Mouse (Mus musculus) gastrocnemius, adult 2 months (tissue): ENCODE measurements around the gene Trim54. TPM values are rescaled to one million over a fixed set of nuclear protein-coding genes. Genes with fewer than 3 reads are reported as not detected.

ENCODE experiments used
- DNase-seq: peaks from one replicate; pipeline ENCODE4 v3.0.0; 2022
- H3K27ac ChIP-seq: fragments of 200-600 bp; 2 replicates; pipeline ENCODE4 v1.8.1; 2022; ENCODE audit warnings: mild to moderate bottlenecking
- H3K4me3 ChIP-seq: fragments of 200-600 bp; 2 replicates; pipeline ENCODE4 v1.8.1; 2022; ENCODE audit warnings: mild to moderate bottlenecking, moderate library complexity
- CTCF ChIP-seq: fragments of 200-600 bp; IDR thresholded peaks from 2 replicates; pipeline ENCODE4 v1.8.1; 2022; ENCODE audit warnings: antibody characterized with exemption, mild to moderate bottlenecking, moderate library complexity
- intact Hi-C: fragments of 180-260 bp; cut with DNase I; formaldehyde crosslinking; loops from one replicate; pipeline ENCODE4 v1.15.1; 2025
- long read RNA-seq, 2 experiments: library from polyadenylated mRNA; stranded (forward); transcript quantifications; one replicate each; pipeline ENCODE4 v2.0.0; 2021
- total RNA-seq, 2 experiments: library from RNA; stranded (reverse); gene quantifications; 2 replicates each; pipeline ENCODE4 v1.2.3; 2021

Trim54 gene
- total RNA-seq = 100 to 1,000 TPM; 356 to 504 TPM
- long read RNA-seq, experiment 1, transcript Trim54-201 (9 exons, 1,434 nt) = major isoform, 329 of 376 reads
- long read RNA-seq, experiment 1, partial matches to known transcripts = 28 of 376 reads
- long read RNA-seq, experiment 1, other reads (novel, unspliced or antisense) = 18 of 376 reads
- long read RNA-seq, experiment 2, transcript Trim54-201 (9 exons, 1,434 nt) = major isoform, 559 of 614 reads
- long read RNA-seq, experiment 2, partial matches to known transcripts = 25 of 614 reads
- long read RNA-seq, experiment 2, other reads (novel, unspliced or antisense) = 30 of 614 reads

DNA sequence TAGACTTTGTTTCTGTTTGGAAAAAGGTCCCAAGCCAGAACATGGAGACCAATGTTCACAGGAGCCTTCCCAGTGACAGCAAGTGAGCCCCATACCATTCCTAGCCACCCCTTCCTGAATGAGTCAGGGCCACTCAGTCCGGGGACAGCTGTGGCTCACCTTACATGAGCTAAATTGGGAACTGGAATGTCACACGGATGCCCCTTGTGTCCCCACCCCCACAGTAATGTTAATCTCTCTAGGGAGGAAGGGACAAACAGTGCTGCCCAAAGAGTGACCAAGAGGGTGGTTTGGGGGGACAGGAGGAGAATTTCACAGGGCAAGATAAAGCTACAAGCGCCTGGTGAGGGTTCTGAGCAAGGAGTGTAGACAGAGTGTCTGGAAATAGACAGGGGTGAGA lies at the start of gene Trim54:
TSS of gene Trim54 (plus strand) at position 359 of the 400 bp plus-strand sequence.
- peak; percentile 78 for DNase-seq
- intact Hi-C loops = no loop called here
- no peak for TF ChIP-seq CTCF
- H3K4me3 ChIP-seq = peak within 1 kb of the TSS; percentile 83
- H3K27ac ChIP-seq = peak within 1 kb of the TSS; percentile 99

DNA sequence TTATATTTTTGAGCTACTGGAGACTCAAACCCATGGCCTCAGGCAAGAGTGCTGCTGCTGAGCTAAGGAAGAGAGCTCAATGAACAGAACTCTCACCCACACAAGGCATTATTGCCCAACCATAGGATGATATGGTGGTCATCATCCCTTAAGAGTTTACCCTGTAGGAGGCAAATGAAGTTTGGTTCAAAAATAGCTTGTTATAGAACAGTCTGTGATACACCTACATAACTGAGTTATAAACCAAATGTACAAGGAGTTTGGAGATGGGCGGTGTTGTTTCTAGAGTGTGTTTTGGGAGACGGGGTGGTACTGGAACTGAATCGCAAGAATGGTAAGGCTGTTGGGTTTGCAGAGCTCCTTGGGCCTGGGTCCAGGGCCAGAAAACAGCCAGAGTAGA lies 46.7 kb upstream of the Trim54 start:
- no peak for TF ChIP-seq CTCF
- intact Hi-C loops = no loop called here
- DNase-seq = no peak
- no peak overlapping the region for H3K4me3 ChIP-seq
- no peak overlapping the region for H3K27ac ChIP-seq

DNA sequence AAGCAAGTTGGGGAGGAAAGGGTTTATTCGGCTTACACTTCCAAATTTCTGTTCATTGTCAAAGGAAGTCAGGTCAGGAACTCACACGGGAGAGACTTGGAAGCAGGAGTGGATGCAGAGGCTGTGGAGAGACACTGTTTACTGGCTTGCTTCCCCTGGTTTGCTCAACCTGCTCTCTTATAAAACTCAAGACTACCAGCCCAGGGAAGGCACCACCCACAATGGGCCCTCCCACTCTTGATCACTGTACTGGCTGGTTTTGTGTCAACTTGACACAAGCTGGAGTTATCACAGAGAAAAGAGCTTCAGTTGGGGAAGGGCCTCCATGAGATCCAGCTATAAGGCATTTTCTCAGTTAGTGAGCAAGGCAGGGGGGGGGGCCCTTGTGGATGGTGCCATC lies 45.5 kb upstream of the Trim54 start:
- no peak for DNase-seq

DNA sequence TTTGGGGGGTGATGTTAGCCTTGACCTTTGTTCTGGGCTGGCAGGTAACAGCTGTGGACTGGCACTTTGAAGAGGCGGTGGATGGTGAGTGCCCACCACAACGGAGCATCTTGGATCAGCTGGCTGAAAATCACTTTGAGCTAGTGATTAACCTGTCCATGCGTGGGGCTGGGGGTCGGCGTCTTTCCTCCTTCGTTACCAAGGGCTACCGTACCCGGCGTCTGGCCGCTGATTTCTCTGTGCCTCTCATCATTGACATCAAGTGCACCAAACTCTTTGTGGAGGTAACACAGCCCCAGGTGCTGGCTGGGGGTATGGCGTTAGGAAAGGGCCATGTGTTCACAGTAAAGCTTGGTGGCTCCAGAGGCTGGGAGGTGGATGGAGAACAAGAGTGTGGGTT lies 44.7 kb upstream of the Trim54 start:
- intact Hi-C loops = no loop called here
- H3K4me3 ChIP-seq = no peak overlapping the region
- no peak for DNase-seq
- no peak for TF ChIP-seq CTCF
- H3K27ac ChIP-seq = no peak overlapping the region

More for the DNA sequence above, 45.5 kb upstream of the Trim54 start:
- intact Hi-C loops = no loop called here
- Histone ChIP-seq H3K4me3 (no peak overlapping the region), H3K27ac (no peak overlapping the region)
- TF ChIP-seq CTCF = no peak

DNA sequence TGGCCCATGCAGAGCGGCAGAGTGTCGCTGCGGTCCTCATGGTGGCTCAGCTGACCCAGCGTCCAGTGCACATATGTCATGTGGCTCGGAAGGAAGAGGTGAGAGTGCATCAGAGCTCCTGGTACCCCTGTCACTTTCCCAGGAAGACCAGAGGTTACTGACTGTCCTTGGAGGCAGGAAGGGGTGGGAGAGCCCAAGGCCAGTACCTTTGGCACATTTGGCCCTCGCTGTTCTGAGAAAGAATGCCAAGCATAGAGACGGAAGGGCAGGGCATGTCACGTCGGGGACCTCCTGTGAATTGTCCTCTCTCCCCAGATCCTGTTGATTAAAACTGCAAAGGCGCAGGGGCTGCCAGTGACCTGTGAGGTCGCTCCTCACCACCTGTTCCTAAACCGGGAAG lies 43.3 kb upstream of the Trim54 start:
- intact Hi-C loops = no loop called here
- Histone ChIP-seq H3K4me3 (no peak overlapping the region), H3K27ac (no peak overlapping the region)
- TF ChIP-seq CTCF = no peak
- DNase-seq = no peak

DNA sequence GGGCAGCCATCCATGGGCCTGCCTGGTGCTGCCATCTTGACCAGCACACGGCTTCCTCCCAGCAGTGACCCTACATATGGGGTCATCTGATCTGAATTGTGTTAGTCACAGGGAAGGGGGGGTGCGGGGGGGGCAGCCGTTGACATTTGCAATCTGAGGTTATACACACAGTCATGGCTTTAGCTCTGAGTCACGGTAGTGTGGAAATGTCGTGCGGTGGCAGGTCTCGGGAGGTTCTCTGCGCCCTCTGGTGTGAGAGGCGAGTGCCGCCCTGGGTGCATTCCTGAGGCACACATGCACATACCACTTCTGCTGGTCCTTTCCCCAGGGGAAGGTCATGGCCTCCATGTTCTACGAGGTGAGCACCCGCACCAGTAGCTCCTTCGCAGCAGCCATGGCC lies 40.2 kb upstream of the Trim54 start:
- no peak for DNase-seq
- no peak for TF ChIP-seq CTCF
- intact Hi-C loops = no loop called here
- no peak overlapping the region for H3K4me3 ChIP-seq
- H3K27ac ChIP-seq = no peak overlapping the region

DNA sequence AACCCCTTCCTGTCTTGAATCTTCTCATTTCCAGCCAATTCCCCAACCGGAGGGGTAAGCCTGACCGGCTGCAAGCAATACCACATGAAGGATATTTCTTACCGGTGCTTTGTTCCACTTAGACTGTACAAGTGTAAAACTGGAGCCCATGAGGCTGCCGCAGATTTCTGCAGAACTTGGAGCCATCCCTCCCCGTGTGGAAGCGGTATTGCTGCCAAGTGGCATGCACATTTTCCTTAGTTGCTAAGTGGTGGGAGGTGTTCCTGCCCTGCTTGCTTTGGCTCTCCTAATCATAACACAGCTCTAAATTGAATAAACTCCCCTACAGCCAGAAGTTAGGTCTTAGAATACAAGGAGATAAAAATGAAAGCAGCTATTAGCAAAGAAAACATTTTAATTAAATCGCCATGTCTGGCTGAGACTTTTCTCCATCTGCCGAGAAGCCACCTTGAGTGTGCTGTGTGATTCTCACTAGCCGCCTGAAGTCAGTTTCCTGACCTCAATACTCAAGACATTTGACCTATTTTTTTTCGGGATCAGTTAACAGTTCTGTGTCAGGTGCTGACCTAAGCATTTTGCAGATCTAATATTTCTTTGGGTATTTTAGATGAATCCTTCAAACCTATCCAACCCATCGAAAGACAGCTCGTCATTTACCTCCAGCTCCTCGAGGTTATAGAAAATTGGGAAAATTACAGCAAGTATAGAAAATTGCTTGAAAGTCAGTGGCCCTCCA lies 36.3 kb upstream of the Trim54 start:
- no peak for DNase-seq
- Histone ChIP-seq H3K4me3 (no peak overlapping the region), H3K27ac (0 out of 2 replicates have a peak overlapping the region, but pooled peaks have one; percentile 2)
- intact Hi-C loops = no loop called here
- no peak for TF ChIP-seq CTCF

DNA sequence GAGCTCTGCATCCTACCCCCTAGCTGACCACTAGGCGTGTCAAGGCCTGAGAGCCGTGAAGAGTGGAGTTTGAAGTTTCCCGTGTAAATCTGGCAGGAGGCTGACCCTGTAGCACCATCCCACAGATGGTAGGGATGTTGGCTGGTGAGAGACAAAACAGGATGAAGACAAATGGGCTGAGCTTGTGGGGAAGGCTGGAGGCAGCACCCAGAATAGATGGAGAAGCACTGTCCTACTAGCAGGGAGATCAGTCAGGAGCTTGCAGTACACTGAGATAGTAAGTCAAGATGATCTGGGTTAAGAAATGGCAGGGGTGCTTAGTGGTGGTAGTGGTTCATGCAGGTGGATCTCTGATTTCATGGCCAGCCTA lies 35.7 kb upstream of the Trim54 start:
- intact Hi-C loops = no loop called here
- no peak for DNase-seq
- H3K4me3 ChIP-seq = no peak overlapping the region
- 0 out of 2 replicates have a peak overlapping the region, but pooled peaks have one; percentile 2 for H3K27ac ChIP-seq
- no peak for TF ChIP-seq CTCF

DNA sequence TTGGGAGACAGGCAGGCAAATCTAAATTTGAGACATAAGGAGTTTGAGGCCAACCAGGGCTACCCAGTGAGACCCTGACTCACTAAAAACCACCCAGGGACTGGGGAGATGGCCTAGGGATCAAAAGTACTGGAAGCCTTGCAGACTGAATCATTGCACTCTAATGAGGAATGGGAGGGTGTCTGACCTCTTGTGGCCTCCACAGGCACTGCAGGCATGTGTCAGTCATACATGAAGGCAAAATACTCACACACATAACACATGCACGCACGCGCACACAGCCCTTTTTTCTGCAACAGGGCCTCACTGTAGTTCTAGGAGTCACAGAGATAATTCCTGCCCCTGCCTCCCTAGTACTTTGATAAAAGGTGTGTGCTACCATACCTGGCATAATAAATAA lies 35.1 kb upstream of the Trim54 start:
- intact Hi-C loops = no loop called here
- H3K4me3 ChIP-seq = no peak overlapping the region
- TF ChIP-seq CTCF = peak; percentile 68
- H3K27ac ChIP-seq = no peak overlapping the region
- peak; percentile 48 for DNase-seq

DNA sequence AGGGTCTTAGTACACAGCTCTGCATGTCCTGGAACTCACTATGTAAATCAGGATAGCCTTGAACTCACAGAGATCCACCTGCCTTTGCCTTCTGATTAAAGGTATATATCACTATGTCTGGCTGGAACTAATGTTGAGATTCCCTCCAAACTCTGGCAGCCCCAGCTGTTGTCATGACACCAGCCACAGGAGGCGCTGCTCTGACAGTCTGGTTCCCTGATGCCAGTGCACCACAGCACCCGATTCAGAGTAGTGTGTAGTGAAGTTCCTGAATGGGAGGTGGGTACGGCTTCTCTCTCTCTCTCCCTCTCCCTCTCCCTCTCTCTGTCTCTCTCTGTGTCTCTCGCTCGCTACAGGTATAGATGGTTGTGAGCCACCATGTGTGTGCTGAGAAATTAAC lies 34.2 kb upstream of the Trim54 start:
- intact Hi-C loops = no loop called here
- H3K4me3 ChIP-seq = peak overlapping the region; percentile 44; the same call in 1 of the 2 replicates
- DNase-seq = peak; percentile 79
- H3K27ac ChIP-seq = no peak overlapping the region
- peak; percentile 68 for TF ChIP-seq CTCF

DNA sequence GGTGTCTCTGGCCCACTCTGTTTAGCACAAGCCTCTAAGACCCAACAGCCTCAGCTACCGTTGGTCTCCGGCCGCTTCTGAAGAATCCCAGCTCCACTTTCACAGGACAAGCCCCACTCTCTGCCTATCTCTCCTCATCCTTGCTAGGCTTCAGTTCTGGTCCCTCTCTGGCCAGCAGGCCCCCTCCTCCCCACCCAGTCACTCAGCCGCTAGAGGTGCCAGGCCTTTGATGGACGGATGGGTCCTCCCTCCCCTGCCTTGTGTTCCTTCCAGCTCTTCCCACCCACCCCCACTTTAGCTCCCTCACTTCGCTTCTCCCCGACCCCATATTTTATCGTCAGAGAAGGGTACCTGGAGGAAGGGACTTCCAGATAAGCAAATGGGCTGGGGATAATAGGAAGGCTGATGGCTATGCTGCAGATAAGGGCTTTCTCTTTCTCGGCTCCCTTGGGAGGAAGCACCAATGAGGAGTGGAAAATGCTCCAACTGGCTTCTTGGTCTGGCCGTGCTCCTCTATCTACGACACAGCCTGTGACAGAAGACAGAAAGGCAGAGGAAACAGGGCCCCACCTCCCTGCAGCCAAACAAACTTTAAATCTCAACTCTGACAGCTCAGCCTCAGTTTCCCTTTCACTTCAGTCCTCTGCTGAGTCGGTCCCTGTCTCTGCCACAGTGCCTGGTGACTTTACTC lies 33.4 kb upstream of the Trim54 start:
- no peak for TF ChIP-seq CTCF
- Histone ChIP-seq H3K4me3 (peak overlapping the region; percentile 44), H3K27ac (no peak overlapping the region)
- intact Hi-C loops = no loop called here
- no peak for DNase-seq

DNA sequence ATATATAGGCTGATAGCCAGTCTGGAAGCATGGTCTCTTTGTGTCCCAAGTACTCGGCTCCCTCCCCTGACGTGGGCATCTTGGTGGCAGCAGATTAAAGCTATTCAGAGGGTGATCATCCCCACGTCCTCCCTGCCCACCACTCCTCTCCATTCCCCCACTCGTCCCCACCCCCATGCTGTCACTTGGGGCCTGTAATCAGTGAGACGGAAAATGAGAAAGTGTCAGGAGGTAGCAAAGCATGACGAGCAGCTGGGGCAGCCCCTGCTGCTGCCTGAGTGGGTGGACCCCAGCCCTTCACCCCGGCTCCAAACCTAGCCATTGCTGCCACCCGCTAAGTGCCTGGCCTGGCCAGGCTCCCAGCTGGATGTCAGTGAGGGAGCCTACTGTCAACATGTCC lies 32.6 kb upstream of the Trim54 start:
- Histone ChIP-seq H3K4me3 (no peak overlapping the region), H3K27ac (no peak overlapping the region)
- DNase-seq = no peak
- intact Hi-C loops = no loop called here
- no peak for TF ChIP-seq CTCF

DNA sequence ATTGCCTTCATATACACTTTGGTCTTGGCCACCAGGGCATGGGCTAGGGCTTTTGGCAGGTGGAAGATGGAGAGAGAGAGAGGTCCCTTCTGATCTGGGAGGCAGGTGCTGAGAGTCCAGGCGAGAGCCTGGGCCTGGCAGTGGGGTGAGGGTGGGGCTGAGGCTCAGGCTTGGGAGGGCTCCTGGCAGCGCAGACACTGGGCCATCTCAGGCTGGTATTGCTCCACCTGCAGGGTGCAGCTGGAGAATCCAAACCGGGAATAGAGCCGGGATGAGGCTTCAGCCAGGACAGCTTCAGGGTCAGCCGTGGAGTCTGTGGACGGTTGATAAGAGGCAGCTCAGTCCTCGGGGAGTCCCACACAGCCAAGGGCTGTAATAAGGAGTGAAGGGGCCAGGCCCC lies 29.9 kb upstream of the Trim54 start:
- TF ChIP-seq CTCF = no peak; the same call in 1 of the 2 replicates
- intact Hi-C loops = no loop called here
- Histone ChIP-seq H3K27ac (no peak overlapping the region), H3K4me3 (no peak overlapping the region)
- no peak for DNase-seq
